Mouse (Mus musculus): ENCODE data around the gene Gm49321.

DNA sequence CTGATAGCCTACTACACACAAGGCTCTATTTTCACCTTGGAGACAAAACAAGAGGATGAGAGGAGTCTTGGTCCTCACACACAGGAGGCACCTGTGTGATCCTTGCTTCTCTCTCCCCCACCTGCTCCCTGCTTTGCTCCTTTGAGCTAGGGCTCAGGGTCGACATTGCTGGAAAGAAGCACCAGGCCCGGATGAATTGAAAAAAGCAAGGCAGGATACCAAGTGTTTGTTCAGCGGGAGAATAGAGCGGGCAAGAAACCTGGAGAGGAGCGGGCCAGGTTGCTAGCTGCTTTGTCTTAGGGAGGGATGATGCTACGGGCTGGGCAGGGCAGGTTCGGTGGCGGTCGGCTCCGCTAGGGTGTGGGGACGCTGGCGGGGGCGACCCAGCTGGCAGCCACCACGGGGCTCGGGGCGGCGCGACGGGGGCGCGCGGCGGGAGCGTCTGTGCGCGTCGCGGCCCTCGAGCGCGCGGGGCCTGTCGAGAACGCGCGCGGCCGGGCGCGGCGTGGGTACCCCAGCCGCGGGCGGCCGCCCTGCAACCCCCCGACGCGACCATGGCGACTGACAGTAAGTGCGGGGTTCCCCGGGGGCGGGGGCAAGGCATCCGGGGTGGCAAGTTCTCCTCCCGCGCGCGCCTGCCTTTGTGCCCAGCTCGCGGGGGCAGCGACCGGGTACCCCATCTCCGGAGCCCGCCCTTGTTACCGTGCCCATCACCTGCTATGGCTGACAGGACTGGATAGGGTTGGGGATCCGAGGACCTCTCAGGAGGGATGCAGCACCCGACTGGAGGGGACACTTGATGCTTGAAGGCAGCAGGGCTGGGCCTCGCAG lies 60.1 kb downstream of the Gm49321 start, which contains the start of gene Syt16:
- TF ChIP-seq CTCF (IDR thresholded peaks at IDR 0.05; ENCODE audit: low read depth): no peak
- TF ChIP-seq EP300 (IDR thresholded peaks at IDR 0.05; ENCODE audit: low read depth): no peak
